Mouse (Mus musculus) liver, adult 2 months (tissue): ENCODE measurements around the gene Nhej1. TPM values are rescaled to one million over a fixed set of nuclear protein-coding genes. Genes with fewer than 3 reads are reported as not detected.

ENCODE experiments used
- DNase-seq: peaks from one replicate; pipeline ENCODE4 v3.0.0-alpha.2; 2011; ENCODE audit warnings: low read depth, low spot score; ENCODE audit errors: extremely low read depth
- H3K27ac ChIP-seq: fragments of 200-500 bp; replicated peaks from 2 replicates; pipeline ENCODE4 v1.5.1; 2012; ENCODE audit warnings: low read depth, mild to moderate bottlenecking, control low read depth, inconsistent platforms, low read length; ENCODE audit not compliant: insufficient read depth
- H3K27me3 ChIP-seq: fragments of 200-500 bp; 2 replicates; pipeline ENCODE4 v1.6.1; 2012; ENCODE audit warnings: mild to moderate bottlenecking, moderate library complexity, low read length, inconsistent platforms; ENCODE audit not compliant: control insufficient read depth, insufficient read depth
- H3K36me3 ChIP-seq: fragments of 200-500 bp; 2 replicates; pipeline ENCODE4 v1.6.1; 2012; ENCODE audit warnings: low read length, inconsistent platforms; ENCODE audit not compliant: control insufficient read depth, insufficient read depth
- H3K4me1 ChIP-seq: fragments of 200-500 bp; 2 replicates; pipeline ENCODE4 v1.6.1; 2011; ENCODE audit warnings: low read length; ENCODE audit not compliant: control insufficient read depth, insufficient read depth
- H3K4me3 ChIP-seq: fragments of 200-500 bp; 2 replicates; pipeline ENCODE4 v1.5.1; 2011; ENCODE audit warnings: low read depth, mild to moderate bottlenecking, control low read depth, low read length, moderate library complexity; ENCODE audit not compliant: insufficient read depth
- H3K79me2 ChIP-seq: fragments of 200-500 bp; 2 replicates; pipeline ENCODE4 v1.6.1; 2012; ENCODE audit warnings: inconsistent platforms, mild to moderate bottlenecking, low read length, moderate library complexity; ENCODE audit not compliant: control insufficient read depth, insufficient read depth
- H3K9ac ChIP-seq: fragments of 200-500 bp; 2 replicates; pipeline ENCODE4 v1.6.1; 2012; ENCODE audit warnings: low read depth, mild to moderate bottlenecking, control low read depth, inconsistent platforms, low read length
- CTCF ChIP-seq: fragments of 200-500 bp; IDR thresholded peaks from 2 replicates; pipeline ENCODE4 v1.5.1; 2011; ENCODE audit warnings: low read depth, low read length, control low read depth
- POLR2A ChIP-seq: fragments of 200-500 bp; IDR thresholded peaks from 2 replicates; pipeline ENCODE4 v1.6.1; 2011; ENCODE audit warnings: low read length, control low read depth; ENCODE audit not compliant: insufficient read depth; ENCODE audit errors: extremely low read depth
- WGBS: fragments of 180-500 bp; shearing (Covaris S2); methylation state at CpG from one replicate; pipeline ENCODE4 v1.1.7; 2018; 5-methylcytosine and 5-hydroxymethylcytosine counted together
- polyA plus RNA-seq: library from polyadenylated mRNA; depleted of rRNA; stranded (reverse); fragments of >200 nt; gene quantifications from 2 replicates; pipeline ENCODE4 v1.2.3, GENCODE M21; 2012; rRNA removed
- total RNA-seq: library from RNA; depleted of rRNA; stranded (reverse); fragments of >200 nt; gene quantifications from 2 replicates; pipeline ENCODE4 v1.2.3, GENCODE M21; 2014; rRNA removed

The Nhej1 gene
- total RNA-seq (1.1 and 1.9 TPM in 2 replicates), polyA plus RNA-seq (1.6 and 2.2 TPM in 2 replicates)

- peaks cover 16% of the 10 kb centered on the region for H3K4me1 ChIP-seq
Measured at GRCm38 (mm10) chr1:75124346-75125321, at the start of gene Nhej1. Gene Nhej1 (minus strand): TSS chr1:75125200.

GRCm38 (mm10) chr1:75168472-75169464 lies 43.8 kb upstream of the Nhej1 start, which contains the start of gene Zfand2b:
Gene Zfand2b (plus strand): TSS chr1:75168646.
- 1% methylated on average over 58 of the region's 59 CpGs for WGBS
- TF ChIP-seq CTCF (no peak), POLR2A (no peak; the same call in 1 of the 2 replicates)
- Histone ChIP-seq H3K4me1 (peaks cover 13% of the 10 kb centered on the region), H3K27me3 (no peaks in the 10 kb centered on the region), H3K36me3 (peaks cover 25% of the 10 kb centered on the region), H3K4me3 (peak within 1 kb of the TSS; percentile 64), H3K27ac (peak within 1 kb of the TSS; percentile 87), H3K79me2 (no peaks in the 10 kb centered on the region), H3K9ac (peak within 1 kb of the TSS; percentile 75)
- peak; percentile 97 for DNase-seq

More at GRCm38 (mm10) chr1:75124346-75125321, at the start of gene Nhej1:
- Histone ChIP-seq H3K36me3 (no peaks in the 10 kb centered on the region), H3K27me3 (no peaks in the 10 kb centered on the region), H3K79me2 (no peaks in the 10 kb centered on the region), H3K4me3 (peak within 1 kb of the TSS; percentile 91), H3K9ac (peak within 1 kb of the TSS; percentile 94), H3K27ac (peak within 1 kb of the TSS; percentile 94)
- DNase-seq, result peak; percentile 85
- TF ChIP-seq POLR2A (peak; percentile 53; the same call in 1 of the 2 replicates), CTCF (peak; percentile 86)
- 1% methylated on average over 56 of the region's 56 CpGs for WGBS

DNA sequence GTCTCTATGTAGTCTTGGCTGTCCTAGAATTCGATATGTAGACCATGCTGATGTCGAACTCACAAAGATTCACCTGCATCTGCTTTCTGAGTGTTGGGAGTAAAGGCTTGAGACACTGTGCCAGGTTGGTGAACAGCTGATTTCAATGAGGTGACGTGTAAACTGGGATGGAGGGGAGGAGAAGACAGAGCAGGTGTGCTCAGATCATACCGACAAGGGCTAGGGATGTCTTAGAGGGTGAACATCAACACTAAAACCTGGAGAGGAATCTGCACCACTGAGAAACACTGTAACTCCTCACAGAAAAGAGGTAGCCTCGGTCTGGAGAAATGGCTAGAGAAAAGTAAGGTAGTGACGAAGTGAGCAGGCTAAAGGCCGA lies 43.1 kb upstream of the Nhej1 start:
- TF ChIP-seq CTCF (no peak), POLR2A (no peak)
- no peak for DNase-seq
- peak overlapping the region; percentile 34 for H3K4me3 ChIP-seq
- peaks cover 19% of the 10 kb centered on the region for H3K36me3 ChIP-seq
- 8% methylated on average over 7 of the region's 7 CpGs for WGBS
- H3K79me2 ChIP-seq, result no peaks in the 10 kb centered on the region
- peak overlapping the region; percentile 40 for H3K27ac ChIP-seq
- peaks cover 13% of the 10 kb centered on the region for H3K4me1 ChIP-seq
- H3K9ac ChIP-seq, result peak overlapping the region; percentile 59
- no peaks in the 10 kb centered on the region for H3K27me3 ChIP-seq

GRCm38 (mm10) chr1:75160256-75160617 lies 35.2 kb upstream of the Nhej1 start:
- DNase-seq, result no peak
- TF ChIP-seq POLR2A (no peak), CTCF (no peak)
- Histone ChIP-seq H3K27ac (no peak overlapping the region), H3K4me3 (no peak overlapping the region), H3K4me1 (no peaks in the 10 kb centered on the region), H3K9ac (no peak overlapping the region), H3K36me3 (no peaks in the 10 kb centered on the region), H3K79me2 (no peaks in the 10 kb centered on the region), H3K27me3 (no peaks in the 10 kb centered on the region)
- WGBS, result 95% methylated on average over 4 of the region's 4 CpGs

GRCm38 (mm10) chr1:75159540-75160255 lies 34.7 kb upstream of the Nhej1 start:
- TF ChIP-seq POLR2A, result no peak
- TF ChIP-seq CTCF, result no peak
- no peaks in the 10 kb centered on the region for H3K27me3 ChIP-seq
- H3K27ac ChIP-seq, result no peak overlapping the region
- no peak overlapping the region for H3K4me3 ChIP-seq
- WGBS, result 84% methylated on average over 5 of the region's 5 CpGs
- H3K4me1 ChIP-seq, result no peaks in the 10 kb centered on the region
- H3K36me3 ChIP-seq, result no peaks in the 10 kb centered on the region
- H3K79me2 ChIP-seq, result no peaks in the 10 kb centered on the region
- no peak for DNase-seq
- H3K9ac ChIP-seq, result no peak overlapping the region
